Mouse (Mus musculus): ENCODE measurements around the gene Cdh15. TPM values are rescaled to one million over a fixed set of nuclear protein-coding genes. Genes with fewer than 3 reads are reported as not detected.

Cdh15 gene
- 0.01 TPM in 2 replicates for polyA plus RNA-seq (2012; rRNA removed)

DNA sequence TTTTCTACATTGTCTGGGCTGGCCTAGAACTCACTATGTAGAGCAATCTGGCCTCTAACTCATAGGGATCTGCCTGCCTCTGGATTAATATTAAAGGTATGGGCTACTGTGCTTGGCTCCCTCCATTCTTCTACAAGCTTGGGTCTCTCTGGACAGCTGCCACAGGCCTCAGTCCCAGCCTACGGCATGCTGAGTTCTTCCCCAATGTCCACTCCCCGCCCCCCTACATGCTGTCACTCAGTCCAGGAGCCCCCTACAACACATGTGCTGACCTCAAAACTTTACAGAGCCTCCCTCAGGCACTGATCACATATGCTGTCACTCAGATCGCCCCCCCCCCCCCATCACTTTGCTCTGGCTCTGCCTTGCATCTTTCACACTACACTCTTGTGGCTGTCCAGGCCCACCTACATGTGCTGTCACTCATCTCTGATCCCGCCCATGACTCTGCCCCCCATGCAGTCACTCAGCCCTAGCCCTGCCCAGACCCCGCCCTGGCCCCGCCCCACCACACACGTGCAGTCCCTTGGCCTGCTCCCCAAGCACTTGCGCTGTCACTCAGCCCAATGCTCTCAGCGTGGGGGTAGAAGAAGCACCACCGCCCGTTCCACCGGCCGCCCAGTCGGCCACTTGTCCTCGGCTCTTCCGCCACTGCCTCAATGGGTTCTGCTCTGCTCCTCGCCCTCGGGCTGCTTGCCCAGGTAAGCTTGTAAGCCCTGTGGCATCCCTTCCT lies at the start of gene Cdh15:
Gene Cdh15 (plus strand): TSS at position 138 of the 733 bp plus-strand sequence.

Other genes with a start within 250 kb of the Cdh15 start
- 8.1 and 9.4 TPM in 2 replicates for gene Galns, start 236.5 kb upstream of the Cdh15 start, polyA plus RNA-seq (2012; rRNA removed)
- gene Trappc2l, start 236.3 kb upstream of the Cdh15 start, polyA plus RNA-seq (2012; rRNA removed): 34.3 and 38.9 TPM in 2 replicates
- not detected in 2 replicates for gene Pabpn1l, start 225.2 kb upstream of the Cdh15 start, polyA plus RNA-seq (2012; rRNA removed)
- gene Cbfa2t3, start 148.9 kb upstream of the Cdh15 start, polyA plus RNA-seq (2012; rRNA removed): 0.65 and 0.79 TPM in 2 replicates
- gene Acsf3, start 72.5 kb upstream of the Cdh15 start, polyA plus RNA-seq (2012; rRNA removed): 10.7 and 12.5 TPM in 2 replicates
- gene Ankrd11, start 194.3 kb downstream of the Cdh15 start, polyA plus RNA-seq (2012; rRNA removed): 10.5 and 12.9 TPM in 2 replicates
- 19.8 and 22.2 TPM in 2 replicates for gene Spg7, start 215.0 kb downstream of the Cdh15 start, polyA plus RNA-seq (2012; rRNA removed)